Mouse (Mus musculus) forebrain, postnatal 0 days (tissue): ENCODE measurements around the gene Rabgap1. TPM values are rescaled to one million over a fixed set of nuclear protein-coding genes. Genes with fewer than 3 reads are reported as not detected.
A peak's percentile ranks its signal among the peaks of the same experiment; 100 is the strongest.

ENCODE experiments used
- ATAC-seq: fragments of 200-750 bp; cut with Nextera tagmentation; 2 replicates; pipeline ENCODE4 v1.8.0; 2017; ENCODE audit warnings: mild to moderate bottlenecking, moderate library complexity
- DNase-seq: peaks from one replicate; pipeline ENCODE4 v3.0.0-alpha.2; 2015
- H3K27ac ChIP-seq: fragments of 300-500 bp; sonication (generic); 2 replicates; pipeline ENCODE4 v1.5.1; 2014; ENCODE audit warnings: low read depth, mild to moderate bottlenecking, antibody characterized with exemption, low read length, moderate library complexity, mixed read lengths
- H3K27me3 ChIP-seq: fragments of 300-500 bp; sonication (generic); 2 replicates; pipeline ENCODE4 v1.6.1; 2014; ENCODE audit warnings: mild to moderate bottlenecking, low read length, mixed read lengths; ENCODE audit not compliant: insufficient read depth
- H3K36me3 ChIP-seq: fragments of 300-500 bp; sonication (generic); 2 replicates; pipeline ENCODE4 v1.6.1; 2014; ENCODE audit warnings: mild to moderate bottlenecking, moderate library complexity; ENCODE audit not compliant: insufficient read depth
- H3K4me1 ChIP-seq: fragments of 300-500 bp; sonication (generic); 2 replicates; pipeline ENCODE4 v1.6.1; 2014; ENCODE audit warnings: antibody characterized with exemption; ENCODE audit not compliant: insufficient read depth
- H3K4me2 ChIP-seq: fragments of 300-500 bp; sonication (generic); 2 replicates; pipeline ENCODE4 v1.6.1; 2014; ENCODE audit warnings: low read depth, mild to moderate bottlenecking, moderate library complexity
- H3K4me3 ChIP-seq: fragments of 300-500 bp; sonication (generic); 2 replicates; pipeline ENCODE4 v1.5.1; 2014; ENCODE audit warnings: low read depth, low read length, mixed read lengths
- H3K9ac ChIP-seq: fragments of 300-500 bp; sonication (generic); 2 replicates; pipeline ENCODE4 v1.6.1; 2014; ENCODE audit warnings: mild to moderate bottlenecking
- H3K9me3 ChIP-seq: fragments of 300-500 bp; sonication (generic); 2 replicates; pipeline ENCODE4 v1.6.1; 2016; ENCODE audit warnings: low read length
- CTCF ChIP-seq: sonication (generic); IDR thresholded peaks from 2 replicates; pipeline ENCODE4 v1.5.1; 2016; ENCODE audit warnings: antibody characterized with exemption, control low read depth, low read depth
- WGBS: fragments of 180-500 bp; shearing (Covaris S2); extraction: QIAGEN DNeasy Blood & Tissue Kit; methylation state at CpG from one replicate; pipeline ENCODE4 v1.1.7; 2014; 5-methylcytosine and 5-hydroxymethylcytosine counted together
- polyA plus RNA-seq: library from polyadenylated mRNA; unstranded; fragments of >200 nt; fragmentation: Nextera tagmentation; extraction: Ambion mirVana; gene quantifications from 2 replicates; pipeline ENCODE4 v1.2.1, GENCODE M21; 2015
- total RNA-seq: library from RNA; depleted of rRNA; stranded (reverse); fragments of >200 nt; gene quantifications from 2 replicates; pipeline ENCODE4 v1.2.3, GENCODE M21; 2014; rRNA removed

Rabgap1 gene
- total RNA-seq (92.9 and 99.8 TPM in 2 replicates), polyA plus RNA-seq (35.6 and 46.6 TPM in 2 replicates)

- H3K9me3 ChIP-seq = no peaks in the 10 kb centered on the region
- no peaks in the 10 kb centered on the region for H3K36me3 ChIP-seq
- DNase-seq (peak; percentile 94), ATAC-seq (peak; percentile 98)
- WGBS = 2% methylated on average over 51 of the region's 51 CpGs
- H3K4me3 ChIP-seq = peak within 1 kb of the TSS; percentile 57
- no peaks in the 10 kb centered on the region for H3K27me3 ChIP-seq
- H3K4me2 ChIP-seq = peak within 1 kb of the TSS; percentile 66
- peak within 1 kb of the TSS; percentile 84 for H3K27ac ChIP-seq
- H3K9ac ChIP-seq = peak within 1 kb of the TSS; percentile 84
- H3K4me1 ChIP-seq = peaks cover 8% of the 10 kb centered on the region; the same call in 1 of the 2 replicates
- TF ChIP-seq CTCF = no peak
Observed at GRCm38 (mm10) chr2:37442611-37443591, at the start of gene Rabgap1, which contains the start of the genes Zbtb26 and Zbtb6. Gene Rabgap1 (plus strand): TSS chr2:37443279. Gene Zbtb26 (minus strand): TSS chr2:37443135. Gene Zbtb6 (minus strand): TSS chr2:37443171.

GRCm38 (mm10) chr2:37395539-37395938 lies 47.5 kb upstream of the Rabgap1 start:
- H3K4me3 ChIP-seq = no peak overlapping the region
- WGBS = 40% methylated on average over 1 of the region's 1 CpGs
- peak; percentile 20 for DNase-seq

GRCm38 (mm10) chr2:37421903-37422302 lies 21.2 kb upstream of the Rabgap1 start:
- H3K27ac ChIP-seq = peak overlapping the region; percentile 97
- peak overlapping the region; percentile 62 for H3K4me2 ChIP-seq
- DNase-seq (no peak), ATAC-seq (no peak)
- no peaks in the 10 kb centered on the region for H3K27me3 ChIP-seq
- peak overlapping the region; percentile 95 for H3K4me3 ChIP-seq
- H3K36me3 ChIP-seq = no peaks in the 10 kb centered on the region
- 2% methylated on average over 3 of the region's 3 CpGs for WGBS
- no peak for TF ChIP-seq CTCF
- 0 out of 2 replicates have a peak, but pooled peaks cover 3% of the 10 kb centered on the region for H3K4me1 ChIP-seq
- peak overlapping the region; percentile 100 for H3K9ac ChIP-seq
- no peaks in the 10 kb centered on the region for H3K9me3 ChIP-seq

More at GRCm38 (mm10) chr2:37395539-37395938, 47.5 kb upstream of the Rabgap1 start:
- no peak overlapping the region for H3K27ac ChIP-seq
- ATAC-seq = no peak
- no peaks in the 10 kb centered on the region for H3K27me3 ChIP-seq
- H3K36me3 ChIP-seq = peaks cover 28% of the 10 kb centered on the region
- H3K9me3 ChIP-seq = no peaks in the 10 kb centered on the region
- H3K9ac ChIP-seq = no peak overlapping the region
- no peaks in the 10 kb centered on the region for H3K4me1 ChIP-seq
- H3K4me2 ChIP-seq = no peak overlapping the region
- peak; percentile 31 for TF ChIP-seq CTCF

GRCm38 (mm10) chr2:37422306-37423304 lies 20.5 kb upstream of the Rabgap1 start, which contains the start of gene Rc3h2:
Gene Rc3h2 (minus strand): TSS chr2:37422903.
- Histone ChIP-seq H3K4me3 (peak within 1 kb of the TSS; percentile 95), H3K4me1 (0 out of 2 replicates have a peak, but pooled peaks cover 3% of the 10 kb centered on the region), H3K9ac (peak within 1 kb of the TSS; percentile 100), H3K36me3 (peaks cover 2% of the 10 kb centered on the region; the same call in 1 of the 2 replicates), H3K27ac (peak within 1 kb of the TSS; percentile 97), H3K27me3 (no peaks in the 10 kb centered on the region), H3K4me2 (peak within 1 kb of the TSS; percentile 62), H3K9me3 (no peaks in the 10 kb centered on the region)
- peak; percentile 98 for ATAC-seq
- under 1% methylated on average over 70 of the region's 75 CpGs for WGBS
- peak; percentile 98 for DNase-seq
- TF ChIP-seq CTCF = no peak

- Histone ChIP-seq H3K36me3 (peaks cover 6% of the 10 kb centered on the region; the same call in 1 of the 2 replicates), H3K27ac (no peak overlapping the region), H3K4me3 (no peak overlapping the region), H3K9ac (no peak overlapping the region), H3K27me3 (no peaks in the 10 kb centered on the region), H3K4me1 (0 out of 2 replicates have a peak, but pooled peaks cover 3% of the 10 kb centered on the region), H3K4me2 (no peak overlapping the region), H3K9me3 (no peaks in the 10 kb centered on the region)
- WGBS = 56% methylated on average over 3 of the region's 3 CpGs
- no peak for ATAC-seq
- no peak for TF ChIP-seq CTCF
- no peak for DNase-seq
Observed at GRCm38 (mm10) chr2:37423671-37424070, 19.4 kb upstream of the Rabgap1 start.
